Mouse (Mus musculus) limb, embryonic 12.5 days (tissue): ENCODE measurements around the gene Skap2. TPM values are rescaled to one million over a fixed set of nuclear protein-coding genes. Genes with fewer than 3 reads are reported as not detected.

ENCODE experiments used
- polyA plus RNA-seq: library from polyadenylated mRNA; unstranded; fragments of >200 nt; fragmentation: Nextera tagmentation; extraction: Ambion mirVana; gene quantifications from 2 replicates; pipeline ENCODE4 v1.2.1, GENCODE M21; 2016

Skap2 gene
- polyA plus RNA-seq, 1 experiment from 2014 or later: 14.4 TPM

Other genes with a start within 250 kb of the Skap2 start
- 0.58 and 0.70 TPM in 2 replicates for gene Hoxa1, start 145.8 kb upstream of the Skap2 start, polyA plus RNA-seq
- gene Hoxa2, start 152.3 kb upstream of the Skap2 start, polyA plus RNA-seq: 1.8 and 2.0 TPM in 2 replicates
- 0.91 and 0.98 TPM in 2 replicates for gene 5730596B20Rik, start 164.9 kb upstream of the Skap2 start, polyA plus RNA-seq
- gene Hoxa4, start 179.2 kb upstream of the Skap2 start, polyA plus RNA-seq: 0.35 and 0.90 TPM in 2 replicates
- 8.2 and 9.2 TPM in 2 replicates for gene Hoxa5, start 192.0 kb upstream of the Skap2 start, polyA plus RNA-seq
- 3.1 and 4.1 TPM in 2 replicates for gene Hoxa6, start 196.2 kb upstream of the Skap2 start, polyA plus RNA-seq
- 7.7 and 7.9 TPM in 2 replicates for gene Hoxa3, start 200.8 kb upstream of the Skap2 start, polyA plus RNA-seq
- gene Gm28308, start 200.8 kb upstream of the Skap2 start, polyA plus RNA-seq: 2.1 TPM in 1 of 2 replicates, not detected in the other
- 11.7 and 13.8 TPM in 2 replicates for gene Hoxa7, start 209.3 kb upstream of the Skap2 start, polyA plus RNA-seq
- gene Hoxa9, start 218.5 kb upstream of the Skap2 start, polyA plus RNA-seq: 74.7 and 77.4 TPM in 2 replicates
- 272 and 294 TPM in 2 replicates for gene Hoxa10, start 228.3 kb upstream of the Skap2 start, polyA plus RNA-seq
- 88.2 and 96.8 TPM in 2 replicates for gene Hoxa11, start 233.3 kb upstream of the Skap2 start, polyA plus RNA-seq
- 33.1 and 34.1 TPM in 2 replicates for gene Hoxa13, start 248.3 kb upstream of the Skap2 start, polyA plus RNA-seq